In genomic region chr8:84708071-84708541, GRCm38 (mm10) we compare ENCODE assay signal across 8 mouse cellular contexts. TPM values are rescaled to one million over a fixed set of nuclear protein-coding genes. Genes with fewer than 3 reads are reported as not detected.
DNase-seq lines count a peak whose midpoint lies in the region; ATAC-seq and TF ChIP-seq lines count a peak whose summit lies in the region.

No protein-coding gene starts in this region.

- no peaks in the 10 kb centered on the region for H3K27me3 ChIP-seq in heart, adult 2 months (ENCODE audit: control insufficient read depth, insufficient read depth, low read length)
- H3K27me3 ChIP-seq in embryonic facial prominence, embryonic 14.5 days (replicated peaks; ENCODE audit: control insufficient read depth, insufficient read depth, low read length): peaks cover 50% of the 10 kb centered on the region
- H3K27me3 ChIP-seq in hindbrain, postnatal 0 days (ENCODE audit: insufficient read depth, low read length): no peaks in the 10 kb centered on the region
- H3K27me3 ChIP-seq in midbrain, embryonic 10.5 days (ENCODE audit: low read depth, poor library complexity, severe bottlenecking): peaks cover 100% of the 10 kb centered on the region

- TF ChIP-seq POLR2A in heart, adult 2 months (IDR thresholded peaks at IDR 0.05; ENCODE audit: insufficient read depth, low read depth, low read length): no peak

- ATAC-seq in embryonic facial prominence, embryonic 14.5 days (ENCODE audit: low read depth): no peak
- ATAC-seq in hindbrain, postnatal 0 days: no peak

- H3K9ac ChIP-seq in heart, adult 2 months (ENCODE audit: low read depth, low read length): peak overlapping the region; percentile 76
- H3K9ac ChIP-seq in embryonic facial prominence, embryonic 14.5 days (ENCODE audit: low read depth, low read length): 0 out of 2 replicates have a peak overlapping the region, but pooled peaks have one; percentile 37
- peak overlapping the region; percentile 22; the same call in 1 of the 2 replicates for H3K9ac ChIP-seq in hindbrain, postnatal 0 days (replicated peaks; ENCODE audit: low read length)

- peak; percentile 50 to 58 for DNase-seq in heart, adult 2 months
- no peak for DNase-seq in heart, postnatal 4 days
- no peak for DNase-seq in embryonic facial prominence, embryonic 14.5 days (ENCODE audit: low spot score)
- no peak for DNase-seq in hindbrain, postnatal 0 days (ENCODE audit: low spot score)
- peak; percentile 54 for DNase-seq in midbrain, embryonic 10.5 days (ENCODE audit: low spot score)
- no peak for DNase-seq in adrenal gland, adult 18-20 months (ENCODE audit: low spot score in 2 of 2)
- DNase-seq in left cerebral cortex, postnatal 4 days: no peak
- DNase-seq in thymus, postnatal 10 days (ENCODE audit: low spot score in 2 of 2): no peak

- peaks cover 16% of the 10 kb centered on the region for H3K4me1 ChIP-seq in heart, adult 2 months (ENCODE audit: control insufficient read depth, insufficient read depth, low read length)
- H3K4me1 ChIP-seq in embryonic facial prominence, embryonic 14.5 days (ENCODE audit: control insufficient read depth, insufficient read depth, low read length): peaks cover 62% of the 10 kb centered on the region
- H3K4me1 ChIP-seq in hindbrain, postnatal 0 days (ENCODE audit: insufficient read depth, low read length): peaks cover 22% of the 10 kb centered on the region
- peaks cover 81% of the 10 kb centered on the region for H3K4me1 ChIP-seq in midbrain, embryonic 10.5 days

- no peaks in the 10 kb centered on the region for H3K79me2 ChIP-seq in heart, adult 2 months (replicated peaks; ENCODE audit: control insufficient read depth, insufficient read depth, low read length)

- 46% methylated on average over 15 of the region's 15 CpGs for WGBS in heart, adult 2 months
- WGBS in embryonic facial prominence, embryonic 14.5 days: 28% methylated on average over 15 of the region's 15 CpGs
- 10% methylated on average over 15 of the region's 15 CpGs for WGBS in hindbrain, postnatal 0 days
- WGBS in midbrain, embryonic 10.5 days: 1% methylated on average over 15 of the region's 15 CpGs

- no peak for TF ChIP-seq CTCF in heart, adult 2 months (IDR thresholded peaks at IDR 0.05)
- no peak for TF ChIP-seq CTCF in hindbrain, postnatal 0 days (IDR thresholded peaks at IDR 0.05; ENCODE audit: low read depth)

- TF ChIP-seq EP300 in heart, adult 2 months (IDR thresholded peaks at IDR 0.05; ENCODE audit: insufficient read depth, low read depth, low read length): 0 out of 2 replicates have a peak, but pooled peaks have one; percentile 8

- no peaks in the 10 kb centered on the region for H3K9me3 ChIP-seq in embryonic facial prominence, embryonic 14.5 days (ENCODE audit: control insufficient read depth, low read length)
- no peaks in the 10 kb centered on the region for H3K9me3 ChIP-seq in hindbrain, postnatal 0 days (ENCODE audit: low read length)
- no peaks in the 10 kb centered on the region for H3K9me3 ChIP-seq in midbrain, embryonic 10.5 days (replicated peaks)

- peak overlapping the region; percentile 27; the same call in 1 of the 2 replicates for H3K4me2 ChIP-seq in embryonic facial prominence, embryonic 14.5 days (ENCODE audit: low read depth, low read length)
- H3K4me2 ChIP-seq in hindbrain, postnatal 0 days (ENCODE audit: low read depth, low read length): peak overlapping the region; percentile 34; the same call in 1 of the 2 replicates

- no peaks in the 10 kb centered on the region for H3K36me3 ChIP-seq in heart, adult 2 months (ENCODE audit: control insufficient read depth, insufficient read depth, low read length)
- H3K36me3 ChIP-seq in embryonic facial prominence, embryonic 14.5 days (ENCODE audit: control insufficient read depth, insufficient read depth, low read length): peaks cover 38% of the 10 kb centered on the region
- H3K36me3 ChIP-seq in hindbrain, postnatal 0 days (ENCODE audit: insufficient read depth, low read length): no peaks in the 10 kb centered on the region
- H3K36me3 ChIP-seq in midbrain, embryonic 10.5 days: no peaks in the 10 kb centered on the region

- H3K27ac ChIP-seq in heart, adult 2 months: peak overlapping the region; percentile 85
- 0 out of 2 replicates have a peak overlapping the region, but pooled peaks have one; percentile 39 for H3K27ac ChIP-seq in embryonic facial prominence, embryonic 14.5 days (replicated peaks; ENCODE audit: low read depth, low read length)
- peak overlapping the region; percentile 79 for H3K27ac ChIP-seq in hindbrain, postnatal 0 days
- peak overlapping the region; percentile 14; the same call in 1 of the 2 replicates for H3K27ac ChIP-seq in midbrain, embryonic 10.5 days (replicated peaks)

- no peak overlapping the region; the same call in 1 of the 2 replicates for H3K4me3 ChIP-seq in heart, adult 2 months
- H3K4me3 ChIP-seq in embryonic facial prominence, embryonic 14.5 days (ENCODE audit: low read depth, low read length): peak overlapping the region; percentile 18; the same call in 1 of the 2 replicates
- no peak overlapping the region for H3K4me3 ChIP-seq in hindbrain, postnatal 0 days (ENCODE audit: low read length)
- H3K4me3 ChIP-seq in midbrain, embryonic 10.5 days: peak overlapping the region; percentile 39

- intact Hi-C loops in heart, adult 2 months (cut with DNase I): loop anchor here (2.0 kb wide), 1 partner anchor 19 kb away; no protein-coding TSS in a partner anchor
- intact Hi-C loops in left cerebral cortex, postnatal 4 days (cut with DNase I): no loop called here

RNA-seq across cellular contexts. Expression of gene Lyl1, which starts 6.8 kb away (rescaled TPM):
- total RNA-seq in heart, adult 2 months (2021): 1 to 10 TPM; 3.0 to 3.7 TPM
- 4.0 and 7.7 TPM in 2 replicates for polyA plus RNA-seq in heart, adult 2 months (2012; rRNA removed)
- total RNA-seq in heart, postnatal 4 days (2021): 10 to 100 TPM in 1 of 2 experiments, 1 to 10 TPM in 1; 9.6 to 10.6 TPM
- polyA plus RNA-seq in embryonic facial prominence, embryonic 14.5 days (2014; fragmentation: Nextera tagmentation; extraction: Ambion mirVana): 5.8 and 6.8 TPM in 2 replicates
- total RNA-seq in hindbrain, postnatal 0 days (2014; rRNA removed): 1.7 and 7.8 TPM in 2 replicates
- polyA plus RNA-seq in hindbrain, postnatal 0 days (2015; fragmentation: Nextera tagmentation; extraction: Ambion mirVana): 2.0 and 2.3 TPM in 2 replicates
- polyA plus RNA-seq in midbrain, embryonic 10.5 days (2016; fragmentation: Nextera tagmentation; extraction: Ambion mirVana): 4.8 and 5.8 TPM in 2 replicates
- total RNA-seq in adrenal gland, adult 18-20 months (2021): 1 to 10 TPM; 2.7 to 2.8 TPM
- 1 to 10 TPM; 3.0 to 3.3 TPM for total RNA-seq in left cerebral cortex, postnatal 4 days (2021)

RNA-seq across cellular contexts. Expression of gene G430095P16Rik, which starts 14.7 kb away (rescaled TPM):
- under 1 TPM in 1 of 2 experiments, not detected in 1; 0.55 TPM for total RNA-seq in heart, adult 2 months (2021)
- 0.70 TPM in 1 of 2 replicates, not detected in the other for polyA plus RNA-seq in heart, adult 2 months (2012; rRNA removed)
- 1 to 10 TPM; 1.1 to 1.3 TPM for total RNA-seq in heart, postnatal 4 days (2021)
- polyA plus RNA-seq in embryonic facial prominence, embryonic 14.5 days (2014; fragmentation: Nextera tagmentation; extraction: Ambion mirVana): 2.0 and 2.7 TPM in 2 replicates
- 1.2 TPM in 1 of 2 replicates, not detected in the other for total RNA-seq in hindbrain, postnatal 0 days (2014; rRNA removed)
- 1.1 and 1.7 TPM in 2 replicates for polyA plus RNA-seq in hindbrain, postnatal 0 days (2015; fragmentation: Nextera tagmentation; extraction: Ambion mirVana)
- polyA plus RNA-seq in midbrain, embryonic 10.5 days (2016; fragmentation: Nextera tagmentation; extraction: Ambion mirVana): 1.1 and 1.4 TPM in 2 replicates
- under 1 TPM; 0.45 to 0.76 TPM for total RNA-seq in adrenal gland, adult 18-20 months (2021)
- total RNA-seq in left cerebral cortex, postnatal 4 days (2021): not detected

RNA-seq across cellular contexts. Expression of gene Nacc1, which starts 20.4 kb away (rescaled TPM):
- 10 to 100 TPM; 30.5 to 31.0 TPM for total RNA-seq in heart, adult 2 months (2021)
- 45.3 and 50.5 TPM in 2 replicates for polyA plus RNA-seq in heart, adult 2 months (2012; rRNA removed)
- total RNA-seq in heart, postnatal 4 days (2021): 10 to 100 TPM; 65.0 to 68.7 TPM
- 19.7 and 20.1 TPM in 2 replicates for polyA plus RNA-seq in embryonic facial prominence, embryonic 14.5 days (2014; fragmentation: Nextera tagmentation; extraction: Ambion mirVana)
- 110 and 129 TPM in 2 replicates for total RNA-seq in hindbrain, postnatal 0 days (2014; rRNA removed)
- polyA plus RNA-seq in hindbrain, postnatal 0 days (2015; fragmentation: Nextera tagmentation; extraction: Ambion mirVana): 13.8 and 14.9 TPM in 2 replicates
- 24.8 and 26.3 TPM in 2 replicates for polyA plus RNA-seq in midbrain, embryonic 10.5 days (2016; fragmentation: Nextera tagmentation; extraction: Ambion mirVana)
- total RNA-seq in adrenal gland, adult 18-20 months (2021): 10 to 100 TPM; 71.3 to 77.8 TPM
- total RNA-seq in left cerebral cortex, postnatal 4 days (2021): 10 to 100 TPM; 68.4 to 72.1 TPM

RNA-seq across cellular contexts. Expression of gene Trmt1, which starts 22.0 kb away (rescaled TPM):
- 10 to 100 TPM; 32.0 to 37.4 TPM for total RNA-seq in heart, adult 2 months (2021)
- polyA plus RNA-seq in heart, adult 2 months (2012; rRNA removed): 39.9 and 50.8 TPM in 2 replicates
- total RNA-seq in heart, postnatal 4 days (2021): 10 to 100 TPM; 47.4 to 48.8 TPM
- polyA plus RNA-seq in embryonic facial prominence, embryonic 14.5 days (2014; fragmentation: Nextera tagmentation; extraction: Ambion mirVana): 55.8 and 73.2 TPM in 2 replicates
- total RNA-seq in hindbrain, postnatal 0 days (2014; rRNA removed): 69.5 and 93.3 TPM in 2 replicates
- polyA plus RNA-seq in hindbrain, postnatal 0 days (2015; fragmentation: Nextera tagmentation; extraction: Ambion mirVana): 71.2 and 79.2 TPM in 2 replicates
- 56.4 and 58.1 TPM in 2 replicates for polyA plus RNA-seq in midbrain, embryonic 10.5 days (2016; fragmentation: Nextera tagmentation; extraction: Ambion mirVana)
- total RNA-seq in adrenal gland, adult 18-20 months (2021): 10 to 100 TPM; 66.3 to 79.0 TPM
- total RNA-seq in left cerebral cortex, postnatal 4 days (2021): 100 to 1,000 TPM; 110 to 112 TPM

RNA-seq across cellular contexts. Expression of gene Ier2, which starts 45.5 kb away (rescaled TPM):
- total RNA-seq in heart, adult 2 months (2021): 10 to 100 TPM; 11.8 to 13.0 TPM
- 6.8 and 8.1 TPM in 2 replicates for polyA plus RNA-seq in heart, adult 2 months (2012; rRNA removed)
- 10 to 100 TPM; 33.3 to 35.5 TPM for total RNA-seq in heart, postnatal 4 days (2021)
- 45.9 and 50.3 TPM in 2 replicates for polyA plus RNA-seq in embryonic facial prominence, embryonic 14.5 days (2014; fragmentation: Nextera tagmentation; extraction: Ambion mirVana)
- total RNA-seq in hindbrain, postnatal 0 days (2014; rRNA removed): 12.5 and 13.3 TPM in 2 replicates
- 20.9 TPM in 2 replicates for polyA plus RNA-seq in hindbrain, postnatal 0 days (2015; fragmentation: Nextera tagmentation; extraction: Ambion mirVana)
- 63.6 and 78.2 TPM in 2 replicates for polyA plus RNA-seq in midbrain, embryonic 10.5 days (2016; fragmentation: Nextera tagmentation; extraction: Ambion mirVana)
- 10 to 100 TPM; 20.7 to 24.6 TPM for total RNA-seq in adrenal gland, adult 18-20 months (2021)
- 10 to 100 TPM; 10.2 to 10.7 TPM for total RNA-seq in left cerebral cortex, postnatal 4 days (2021)

Comparison
In these comparisons a context has a peak if more than half of its experiments do, and no peak if none do; other contexts are left out.
1. DNase-seq: peak in heart, adult 2 months (2 of 2) and midbrain, embryonic 10.5 days (single experiment); none in heart, postnatal 4 days (single experiment), embryonic facial prominence, embryonic 14.5 days (single experiment), hindbrain, postnatal 0 days (single experiment), adrenal gland, adult 18-20 months (0 of 2), left cerebral cortex, postnatal 4 days (single experiment) and thymus, postnatal 10 days (0 of 2).
2. H3K27ac ChIP-seq: peak in every context shown above with its lines; median percentile 85 in heart, adult 2 months; 79 in hindbrain, postnatal 0 days; 39 in embryonic facial prominence, embryonic 14.5 days; 14 in midbrain, embryonic 10.5 days.
3. H3K4me3 ChIP-seq: peak in embryonic facial prominence, embryonic 14.5 days (single experiment) and midbrain, embryonic 10.5 days (single experiment); none in heart, adult 2 months (single experiment) and hindbrain, postnatal 0 days (single experiment).
4. H3K9ac ChIP-seq: peak in every context shown above with its lines; median percentile 76 in heart, adult 2 months; 37 in embryonic facial prominence, embryonic 14.5 days; 22 in hindbrain, postnatal 0 days.